Mouse (Mus musculus): Measurements from ENCODE around the gene Ifi47. TPM values are rescaled to one million over a fixed set of nuclear protein-coding genes. Genes with fewer than 3 reads are reported as not detected.

Ifi47 gene
- polyA plus RNA-seq, 1 experiment from 2014 or later, result 1.6 TPM

Other genes with a start within 250 kb of the Ifi47 start
- 4.5 and 4.9 TPM in 2 replicates for gene Gm12184, start 249.9 kb upstream of the Ifi47 start, polyA plus RNA-seq (2014; fragmentation: Nextera tagmentation; extraction: Ambion mirVana)
- gene Irgm1, start 204.9 kb upstream of the Ifi47 start, polyA plus RNA-seq (2014; fragmentation: Nextera tagmentation; extraction: Ambion mirVana), result 12.9 and 13.2 TPM in 2 replicates
- gene Gm5431, start 174.4 kb upstream of the Ifi47 start, polyA plus RNA-seq (2014; fragmentation: Nextera tagmentation; extraction: Ambion mirVana), result 0.12 and 0.28 TPM in 2 replicates
- 3.8 TPM in 2 replicates for gene Psme2b, start 130.4 kb upstream of the Ifi47 start, polyA plus RNA-seq (2014; fragmentation: Nextera tagmentation; extraction: Ambion mirVana)
- 0.21 TPM in 1 of 2 replicates, not detected in the other for gene Olfr56, start 97.7 kb upstream of the Ifi47 start, polyA plus RNA-seq (2014; fragmentation: Nextera tagmentation; extraction: Ambion mirVana)
- gene 9930111J21Rik1, start 97.2 kb upstream of the Ifi47 start, polyA plus RNA-seq (2014; fragmentation: Nextera tagmentation; extraction: Ambion mirVana), result 0.67 and 0.73 TPM in 2 replicates
- gene Gm12185, start 84.4 kb upstream of the Ifi47 start, polyA plus RNA-seq (2014; fragmentation: Nextera tagmentation; extraction: Ambion mirVana), result not detected in 2 replicates
- 1.0 and 1.4 TPM in 2 replicates for gene Tgtp1, start 82.4 kb upstream of the Ifi47 start, polyA plus RNA-seq (2014; fragmentation: Nextera tagmentation; extraction: Ambion mirVana)
- 0.81 and 1.2 TPM in 2 replicates for gene 9930111J21Rik2, start 25.3 kb upstream of the Ifi47 start, polyA plus RNA-seq (2014; fragmentation: Nextera tagmentation; extraction: Ambion mirVana)
- gene Tgtp2, start 12.4 kb upstream of the Ifi47 start, polyA plus RNA-seq (2014; fragmentation: Nextera tagmentation; extraction: Ambion mirVana), result 0.10 TPM in 1 of 2 replicates, not detected in the other
- 0.08 TPM in 1 of 2 replicates, not detected in the other for gene Olfr1396, start 38.3 kb downstream of the Ifi47 start, polyA plus RNA-seq (2014; fragmentation: Nextera tagmentation; extraction: Ambion mirVana)
- gene Olfr1395, start 65.7 kb downstream of the Ifi47 start, polyA plus RNA-seq (2014; fragmentation: Nextera tagmentation; extraction: Ambion mirVana), result not detected in 2 replicates
- gene Olfr1394, start 77.8 kb downstream of the Ifi47 start, polyA plus RNA-seq (2014; fragmentation: Nextera tagmentation; extraction: Ambion mirVana), result not detected in 2 replicates
- 2.4 TPM in 2 replicates for gene Btnl9, start 110.6 kb downstream of the Ifi47 start, polyA plus RNA-seq (2014; fragmentation: Nextera tagmentation; extraction: Ambion mirVana)
- 42.1 and 47.6 TPM in 2 replicates for gene Zfp62, start 126.7 kb downstream of the Ifi47 start, polyA plus RNA-seq (2014; fragmentation: Nextera tagmentation; extraction: Ambion mirVana)
- 55.0 and 62.5 TPM in 2 replicates for gene Mgat1, start 167.6 kb downstream of the Ifi47 start, polyA plus RNA-seq (2014; fragmentation: Nextera tagmentation; extraction: Ambion mirVana)
- 0.28 TPM in 1 of 2 replicates, not detected in the other for gene Olfr1393, start 201.7 kb downstream of the Ifi47 start, polyA plus RNA-seq (2014; fragmentation: Nextera tagmentation; extraction: Ambion mirVana)
- gene Olfr1392, start 208.7 kb downstream of the Ifi47 start, polyA plus RNA-seq (2014; fragmentation: Nextera tagmentation; extraction: Ambion mirVana), result 0.13 TPM in 1 of 2 replicates, not detected in the other
- not detected in 2 replicates for gene Olfr10, start 228.2 kb downstream of the Ifi47 start, polyA plus RNA-seq (2014; fragmentation: Nextera tagmentation; extraction: Ambion mirVana)
- not detected in 2 replicates for gene Olfr1391, start 246.2 kb downstream of the Ifi47 start, polyA plus RNA-seq (2014; fragmentation: Nextera tagmentation; extraction: Ambion mirVana)

Data from stomach, embryonic 14.5 days (tissue).